22 mouse cellular contexts compared by ENCODE assay signal in genomic region chr17:63935408-63935807, GRCm38 (mm10).
"Had no signal": no experiment of that assay in that cellular context is flagged by ENCODE, and none has a peak within 500 bp of the region (broad histone marks: within the 10 kb centered on the region; RNA-seq: fewer than 3 reads in every experiment).

No protein-coding gene starts in this region.

- H3K4me2 ChIP-seq: kidney, embryonic 15.5 days; limb, embryonic 12.5 days; limb, embryonic 15.5 days; liver, embryonic 13.5 days; lung, embryonic 15.5 days; midbrain, embryonic 13.5 days; stomach, embryonic 15.5 days had no signal

- DNase-seq: kidney, adult 8-10 months; kidney, postnatal 14 days; kidney, postnatal 4 days; left cerebral cortex, postnatal 4 days; liver, embryonic 13.5 days; lung, adult 18-20 months; lung, postnatal 10 days; lung, postnatal 36 days; right cerebral cortex, adult 18-20 months; right cerebral cortex, postnatal 14 days; right cerebral cortex, postnatal 4 days; thymus, adult 18-20 months; thymus, postnatal 36 days had no signal

- H3K4me1 ChIP-seq: limb, embryonic 12.5 days; liver, embryonic 13.5 days; lung, embryonic 15.5 days; stomach, embryonic 15.5 days had no signal

- ATAC-seq: midbrain, embryonic 13.5 days; midbrain, embryonic 16.5 days had no signal

- H3K36me3 ChIP-seq: lung, embryonic 15.5 days had no signal

- H3K27ac ChIP-seq: kidney, embryonic 15.5 days; limb, embryonic 12.5 days; limb, embryonic 15.5 days; liver, embryonic 13.5 days; lung, embryonic 15.5 days; midbrain, embryonic 10.5 days; midbrain, embryonic 13.5 days; stomach, embryonic 15.5 days had no signal

- H3K27me3 ChIP-seq: kidney, embryonic 15.5 days; limb, embryonic 12.5 days; limb, embryonic 15.5 days; liver, embryonic 13.5 days; lung, embryonic 15.5 days; megakaryocyte, embryonic 14.5 days; midbrain, embryonic 13.5 days; stomach, embryonic 15.5 days had no signal

- H3K9me3 ChIP-seq: kidney, embryonic 15.5 days; limb, embryonic 12.5 days; limb, embryonic 15.5 days; liver, embryonic 13.5 days; lung, embryonic 15.5 days; megakaryocyte, embryonic 14.5 days; midbrain, embryonic 10.5 days; midbrain, embryonic 13.5 days; stomach, embryonic 15.5 days had no signal

- H3K9ac ChIP-seq: kidney, embryonic 15.5 days; limb, embryonic 12.5 days; limb, embryonic 15.5 days; liver, embryonic 13.5 days; lung, embryonic 15.5 days; midbrain, embryonic 13.5 days; stomach, embryonic 15.5 days had no signal

- H3K4me3 ChIP-seq: kidney, embryonic 15.5 days; limb, embryonic 12.5 days; limb, embryonic 15.5 days; liver, embryonic 13.5 days; lung, embryonic 15.5 days; megakaryocyte, embryonic 14.5 days; midbrain, embryonic 10.5 days; midbrain, embryonic 13.5 days; stomach, embryonic 15.5 days had no signal
